Mouse (Mus musculus) lung, adult 2 months (tissue): ENCODE results near the gene Itpk1.

Source experiments
- CTCF ChIP-seq: fragments of 200-500 bp; IDR thresholded peaks from 2 replicates; pipeline ENCODE4 v1.5.1; 2011; ENCODE audit warnings: mild to moderate bottlenecking, low read length, control low read depth; ENCODE audit not compliant: insufficient read depth
- POLR2A ChIP-seq: fragments of 200-500 bp; IDR thresholded peaks from 2 replicates; pipeline ENCODE4 v1.6.1; 2011; ENCODE audit warnings: low read depth, mild to moderate bottlenecking, control low read depth, low read length, borderline replicate concordance; ENCODE audit errors: extremely low read depth

DNA sequence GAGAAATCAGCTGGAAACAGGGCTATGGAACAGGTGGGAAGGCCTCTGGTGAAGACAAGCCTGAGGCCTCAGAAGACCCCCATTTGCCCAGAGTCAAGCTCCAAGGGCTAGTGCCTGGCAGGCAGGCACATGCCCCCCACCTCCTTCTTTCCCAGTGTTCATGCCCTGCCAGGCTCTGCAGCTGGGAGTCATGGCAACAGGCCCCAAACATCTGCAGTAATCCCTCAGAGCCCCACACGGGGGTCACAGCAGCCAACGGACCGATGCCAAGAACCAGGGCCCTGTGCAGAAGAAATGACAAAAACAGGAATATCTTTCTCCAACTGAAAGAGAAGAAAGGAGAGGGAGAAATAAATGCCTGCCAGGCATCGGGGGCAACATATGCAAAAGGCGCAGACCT is 20.8 kb downstream of the Itpk1 start:
- TF ChIP-seq CTCF = no peak
- TF ChIP-seq POLR2A = no peak
